Mouse (Mus musculus) ES-E14 (cell line): ENCODE measurements around the gene Vangl1. TPM values are rescaled to one million over a fixed set of nuclear protein-coding genes. Genes with fewer than 3 reads are reported as not detected.

Experiments
- DNase-seq: peaks from one replicate; pipeline ENCODE4 v3.0.0-alpha.2; 2013; ENCODE audit warnings: low read depth, low spot score
- H3K27ac ChIP-seq: 2 replicates; pipeline ENCODE4 v1.5.1; 2012; ENCODE audit warnings: low read depth, mild to moderate bottlenecking, low read length, moderate library complexity, mixed read lengths; ENCODE audit not compliant: poor library complexity, insufficient read depth, severe bottlenecking
- H3K36me3 ChIP-seq: 2 replicates; pipeline ENCODE4 v1.6.1; 2012; ENCODE audit warnings: mild to moderate bottlenecking, low read length, moderate library complexity, mixed read lengths; ENCODE audit not compliant: control insufficient read depth, poor library complexity, insufficient read depth, severe bottlenecking
- H3K4me1 ChIP-seq, 2 experiments: fragments of 150-350 bp in 1 of 2; sonication (generic) in 1 of 2; 2 replicates each; pipeline ENCODE4 v1.6.1; 2012; ENCODE audit warnings: low read length in 2 of 2, mild to moderate bottlenecking in 1 of 2, mixed read lengths in 1 of 2; ENCODE audit not compliant: control insufficient read depth in 2 of 2, insufficient read depth in 2 of 2, poor library complexity in 1 of 2
- H3K4me3 ChIP-seq, 2 experiments: fragments of 150-350 bp in 1 of 2; sonication (generic) in 1 of 2; 2 replicates each; pipeline ENCODE4 v1.5.1; 2012; ENCODE audit warnings: low read length in 2 of 2, low read depth in 1 of 2, mild to moderate bottlenecking in 1 of 2, mixed read lengths in 1 of 2; ENCODE audit not compliant: insufficient read depth in 1 of 2, poor library complexity in 1 of 2, severe bottlenecking in 1 of 2
- H3K9ac ChIP-seq: 2 replicates; pipeline ENCODE4 v1.6.1; 2012; ENCODE audit warnings: low read depth, mild to moderate bottlenecking, low read length, mixed read lengths; ENCODE audit not compliant: poor library complexity, insufficient read depth, severe bottlenecking
- H3K9me3 ChIP-seq: fragments of 150-350 bp; sonication (generic); 2 replicates; pipeline ENCODE4 v1.6.1; 2012; ENCODE audit warnings: low read depth, mild to moderate bottlenecking, low read length; ENCODE audit not compliant: control insufficient read depth, insufficient read depth
- CHD2 ChIP-seq: IDR thresholded peaks from 2 replicates; pipeline ENCODE4 v1.6.1; 2014; ENCODE audit warnings: mild to moderate bottlenecking, low read depth, low read length, inconsistent platforms
- HCFC1 ChIP-seq: IDR thresholded peaks from 2 replicates; pipeline ENCODE4 v1.6.1; 2012; ENCODE audit warnings: low read length, inconsistent platforms, borderline replicate concordance; ENCODE audit not compliant: insufficient read depth
- MAFK ChIP-seq: IDR thresholded peaks from 2 replicates; pipeline ENCODE4 v1.6.1; 2014; ENCODE audit warnings: mild to moderate bottlenecking, low read depth, low read length, inconsistent platforms; ENCODE audit not compliant: insufficient read depth
- ZC3H11A ChIP-seq: IDR thresholded peaks from 2 replicates; pipeline ENCODE4 v1.6.1; 2012; ENCODE audit warnings: low read depth, mild to moderate bottlenecking, inconsistent platforms, low read length, borderline replicate concordance
- ZNF384 ChIP-seq: IDR thresholded peaks from 2 replicates; pipeline ENCODE4 v1.6.1; 2012; ENCODE audit warnings: low read depth, low read length, inconsistent platforms
- in situ Hi-C, 2 experiments: fragments of 600-800 bp; cut with MboI; formaldehyde crosslinking; loops; one replicate each; pipeline ENCODE4 v1.15.1; 2025; ENCODE audit warnings: low sequenced_read_pairs in 2 of 2, inconsistent platforms in 1 of 2; ENCODE audit not compliant: unreplicated experiment in 2 of 2
- total RNA-seq: library from RNA; depleted of rRNA; stranded (reverse); fragments of 300-350 nt; gene quantifications from 2 replicates; pipeline ENCODE4 v1.2.3, GENCODE M21; 2012

Vangl1 gene
- total RNA-seq, 1 experiment = 119 TPM

- no peak overlapping the region for H3K27ac ChIP-seq
- no peak for DNase-seq
- no peaks in the 10 kb centered on the region for H3K36me3 ChIP-seq
- no peaks in the 10 kb centered on the region for H3K9me3 ChIP-seq
- in situ Hi-C loops = no loop called here
- H3K4me3 ChIP-seq = no peak overlapping the region
- H3K4me1 ChIP-seq = peaks cover 0 to 10% of the 10 kb centered on the region in 2 experiments; a peak in 3 of 4 replicates
- no peak overlapping the region for H3K9ac ChIP-seq
- no peak for TF ChIP-seq HCFC1
- TF ChIP-seq MAFK = no peak
- no peak for TF ChIP-seq ZNF384
- no peak for TF ChIP-seq ZC3H11A
- TF ChIP-seq CHD2 = no peak
Measured at GRCm38 (mm10) chr3:102149941-102150340, 54.6 kb downstream of the Vangl1 start.

- Histone ChIP-seq H3K9me3 (no peaks in the 10 kb centered on the region), H3K4me3 (no peak overlapping the region), H3K27ac (no peak overlapping the region), H3K36me3 (no peaks in the 10 kb centered on the region), H3K4me1 (peaks cover 0 to 5% of the 10 kb centered on the region in 2 experiments; a peak in 1 of 4 replicates), H3K9ac (no peak overlapping the region)
- in situ Hi-C loops = no loop called here
- DNase-seq = no peak
- no peak for TF ChIP-seq HCFC1
- no peak for TF ChIP-seq ZC3H11A
- TF ChIP-seq MAFK = no peak
- TF ChIP-seq CHD2 = no peak
- no peak for TF ChIP-seq ZNF384
Measured at GRCm38 (mm10) chr3:102147189-102147588, 57.3 kb downstream of the Vangl1 start.

GRCm38 (mm10) chr3:102146428-102146827 lies 58.1 kb downstream of the Vangl1 start:
- H3K9me3 ChIP-seq = no peaks in the 10 kb centered on the region
- peaks cover 1 to 5% of the 10 kb centered on the region in 2 experiments; a peak in 1 of 4 replicates for H3K4me1 ChIP-seq
- TF ChIP-seq MAFK = no peak
- TF ChIP-seq ZC3H11A = no peak
- no peak for TF ChIP-seq HCFC1
- no peak for TF ChIP-seq CHD2
- no peak for TF ChIP-seq ZNF384
- no peak overlapping the region for H3K4me3 ChIP-seq
- DNase-seq = no peak
- H3K36me3 ChIP-seq = no peaks in the 10 kb centered on the region
- H3K27ac ChIP-seq = no peak overlapping the region
- in situ Hi-C loops = no loop called here
- no peak overlapping the region for H3K9ac ChIP-seq

GRCm38 (mm10) chr3:102145645-102146386 lies 58.7 kb downstream of the Vangl1 start:
- H3K27ac ChIP-seq = no peak overlapping the region
- H3K9ac ChIP-seq = no peak overlapping the region
- peaks cover 1 to 5% of the 10 kb centered on the region in 2 experiments; a peak in 1 of 4 replicates for H3K4me1 ChIP-seq
- H3K36me3 ChIP-seq = no peaks in the 10 kb centered on the region
- no peak for TF ChIP-seq HCFC1
- TF ChIP-seq ZNF384 = no peak
- TF ChIP-seq MAFK = no peak
- TF ChIP-seq CHD2 = no peak
- no peak for TF ChIP-seq ZC3H11A
- in situ Hi-C loops = no loop called here
- H3K4me3 ChIP-seq = no peak overlapping the region
- H3K9me3 ChIP-seq = no peaks in the 10 kb centered on the region
- no peak for DNase-seq
